Mouse (Mus musculus) forebrain, embryonic 11.5 days (tissue): Measurements from ENCODE around the gene Dcaf11. TPM values are rescaled to one million over a fixed set of nuclear protein-coding genes. Genes with fewer than 3 reads are reported as not detected.

Experiments used
- ATAC-seq: fragments of 200-750 bp; cut with Nextera tagmentation; replicated peaks from 2 replicates; pipeline ENCODE4 v1.8.0; 2017; ENCODE audit warnings: moderate TSS enrichment; ENCODE audit not compliant: low FRiP score
- DNase-seq: peaks from one replicate; pipeline ENCODE4 v3.0.0-alpha.2; 2017; ENCODE audit warnings: low spot score
- H3K27ac ChIP-seq: fragments of 300-500 bp; sonication (generic); 2 replicates; pipeline ENCODE4 v1.5.1; 2014; ENCODE audit warnings: low read depth, low read length
- H3K27me3 ChIP-seq: fragments of 300-500 bp; sonication (generic); 2 replicates; pipeline ENCODE4 v1.6.1; 2014; ENCODE audit warnings: mild to moderate bottlenecking, low read length, mixed read lengths; ENCODE audit not compliant: control insufficient read depth, insufficient read depth
- H3K36me3 ChIP-seq: fragments of 300-500 bp; sonication (generic); 2 replicates; pipeline ENCODE4 v1.6.1; 2014; ENCODE audit warnings: mild to moderate bottlenecking, low read length, moderate library complexity, mixed read lengths; ENCODE audit not compliant: control insufficient read depth, insufficient read depth
- H3K4me1 ChIP-seq: fragments of 300-500 bp; sonication (generic); replicated peaks from 2 replicates; pipeline ENCODE4 v1.6.1; 2014; ENCODE audit warnings: low read length, mixed read lengths; ENCODE audit not compliant: control insufficient read depth, insufficient read depth
- H3K4me2 ChIP-seq: fragments of 300-500 bp; sonication (generic); 2 replicates; pipeline ENCODE4 v1.6.1; 2014; ENCODE audit warnings: low read depth, mild to moderate bottlenecking, low read length, moderate library complexity, mixed read lengths; ENCODE audit not compliant: severe bottlenecking
- H3K4me3 ChIP-seq: fragments of 300-500 bp; sonication (generic); 2 replicates; pipeline ENCODE4 v1.5.1; 2014; ENCODE audit warnings: low read depth, low read length
- H3K9ac ChIP-seq: fragments of 300-500 bp; sonication (generic); 2 replicates; pipeline ENCODE4 v1.6.1; 2014; ENCODE audit warnings: low read length
- H3K9me3 ChIP-seq: fragments of 300-500 bp; sonication (generic); 2 replicates; pipeline ENCODE4 v1.6.1; 2016; ENCODE audit warnings: low read length, mixed read lengths; ENCODE audit not compliant: control insufficient read depth
- WGBS: fragments of 180-500 bp; shearing (Covaris S2); extraction: QIAGEN DNeasy Blood & Tissue Kit; methylation state at CpG from one replicate; pipeline ENCODE4 v1.1.7; 2014; 5-methylcytosine and 5-hydroxymethylcytosine counted together
- polyA plus RNA-seq: library from polyadenylated mRNA; unstranded; fragments of >200 nt; fragmentation: Nextera tagmentation; extraction: Ambion mirVana; gene quantifications from 2 replicates; pipeline ENCODE4 v1.2.1, GENCODE M21; 2014

The Dcaf11 gene
- polyA plus RNA-seq, 1 experiment from 2014 or later, result 74.6 TPM

- Histone ChIP-seq H3K27me3 (no peaks in the 10 kb centered on the region), H3K4me3 (no peak overlapping the region), H3K9me3 (no peaks in the 10 kb centered on the region), H3K36me3 (peaks cover 3% of the 10 kb centered on the region; the same call in 1 of the 2 replicates), H3K9ac (no peak overlapping the region), H3K27ac (no peak overlapping the region), H3K4me2 (no peak overlapping the region), H3K4me1 (no peaks in the 10 kb centered on the region; the same call in 1 of the 2 replicates)
- 92% methylated on average over 16 of the region's 16 CpGs for WGBS
- no peak for ATAC-seq
- DNase-seq, result no peak
Observed at GRCm38 (mm10) chr14:55605743-55606459, 46.1 kb downstream of the Dcaf11 start.

- WGBS, result 94% methylated on average over 6 of the region's 6 CpGs
- H3K9ac ChIP-seq, result no peak overlapping the region
- no peaks in the 10 kb centered on the region for H3K27me3 ChIP-seq
- DNase-seq (no peak), ATAC-seq (no peak)
- H3K4me1 ChIP-seq, result no peaks in the 10 kb centered on the region; the same call in 1 of the 2 replicates
- H3K9me3 ChIP-seq, result no peaks in the 10 kb centered on the region
- H3K4me2 ChIP-seq, result no peak overlapping the region
- no peaks in the 10 kb centered on the region; the same call in 1 of the 2 replicates for H3K36me3 ChIP-seq
- H3K27ac ChIP-seq, result no peak overlapping the region
- H3K4me3 ChIP-seq, result no peak overlapping the region
Observed at GRCm38 (mm10) chr14:55608339-55608738, 48.5 kb downstream of the Dcaf11 start.

GRCm38 (mm10) chr14:55613346-55613745 is 53.5 kb downstream of the Dcaf11 start:
- WGBS, result 83% methylated on average over 6 of the region's 6 CpGs
- no peak for DNase-seq
- no peaks in the 10 kb centered on the region for H3K27me3 ChIP-seq

GRCm38 (mm10) chr14:55614565-55615178 is 54.9 kb downstream of the Dcaf11 start:
- peaks cover 3% of the 10 kb centered on the region; the same call in 1 of the 2 replicates for H3K4me1 ChIP-seq
- WGBS, result 85% methylated on average over 7 of the region's 7 CpGs
- no peak overlapping the region for H3K27ac ChIP-seq
- no peak overlapping the region for H3K9ac ChIP-seq
- no peak for ATAC-seq
- no peak for DNase-seq
- no peaks in the 10 kb centered on the region for H3K9me3 ChIP-seq
- no peak overlapping the region for H3K4me2 ChIP-seq
- no peaks in the 10 kb centered on the region for H3K36me3 ChIP-seq
- H3K4me3 ChIP-seq, result no peak overlapping the region
- no peaks in the 10 kb centered on the region for H3K27me3 ChIP-seq

More at GRCm38 (mm10) chr14:55613346-55613745, 53.5 kb downstream of the Dcaf11 start:
- H3K9me3 ChIP-seq, result no peaks in the 10 kb centered on the region
- no peak for ATAC-seq
- H3K36me3 ChIP-seq, result no peaks in the 10 kb centered on the region
- no peak overlapping the region for H3K9ac ChIP-seq
- H3K4me3 ChIP-seq, result no peak overlapping the region
- H3K4me1 ChIP-seq, result no peaks in the 10 kb centered on the region
- no peak overlapping the region for H3K27ac ChIP-seq
- H3K4me2 ChIP-seq, result no peak overlapping the region

- H3K27ac ChIP-seq, result no peak overlapping the region
- peaks cover 3% of the 10 kb centered on the region; the same call in 1 of the 2 replicates for H3K4me1 ChIP-seq
- no peak overlapping the region for H3K4me2 ChIP-seq
- ATAC-seq (no peak), DNase-seq (no peak)
- H3K36me3 ChIP-seq, result no peaks in the 10 kb centered on the region
- no peaks in the 10 kb centered on the region for H3K9me3 ChIP-seq
- WGBS, result 54% methylated on average over 2 of the region's 2 CpGs
- H3K4me3 ChIP-seq, result no peak overlapping the region
- no peak overlapping the region for H3K9ac ChIP-seq
- H3K27me3 ChIP-seq, result no peaks in the 10 kb centered on the region
Observed at GRCm38 (mm10) chr14:55615876-55616275, 56.1 kb downstream of the Dcaf11 start.

- Histone ChIP-seq H3K4me3 (no peak overlapping the region), H3K9me3 (no peaks in the 10 kb centered on the region), H3K27me3 (no peaks in the 10 kb centered on the region), H3K9ac (no peak overlapping the region), H3K4me1 (peaks cover 3% of the 10 kb centered on the region; the same call in 1 of the 2 replicates), H3K36me3 (no peaks in the 10 kb centered on the region), H3K27ac (no peak overlapping the region), H3K4me2 (no peak overlapping the region)
- WGBS, result 84% methylated on average over 2 of the region's 2 CpGs
- no peak for DNase-seq
- ATAC-seq, result no peak
Observed at GRCm38 (mm10) chr14:55616844-55617243, 57.0 kb downstream of the Dcaf11 start.

- Histone ChIP-seq H3K4me2 (peak within 1 kb of the TSS; percentile 31; the same call in 1 of the 2 replicates), H3K27ac (no peak within 1 kb of the TSS), H3K9me3 (no peaks in the 10 kb centered on the region), H3K9ac (peak within 1 kb of the TSS; percentile 8; the same call in 1 of the 2 replicates), H3K36me3 (no peaks in the 10 kb centered on the region), H3K4me3 (peak within 1 kb of the TSS; percentile 12), H3K27me3 (no peaks in the 10 kb centered on the region), H3K4me1 (peaks cover 3% of the 10 kb centered on the region; the same call in 1 of the 2 replicates)
- DNase-seq (peak; percentile 62), ATAC-seq (peak; percentile 67)
- WGBS, result 16% methylated on average over 21 of the region's 21 CpGs
Observed at GRCm38 (mm10) chr14:55617822-55618221, 58.0 kb downstream of the Dcaf11 start, which contains the start of gene Rec8. Gene Rec8, plus strand, starts transcription at chr14:55618037.

- H3K27ac ChIP-seq, result no peak overlapping the region
- H3K4me3 ChIP-seq, result peak overlapping the region; percentile 12
- peak overlapping the region; percentile 31; the same call in 1 of the 2 replicates for H3K4me2 ChIP-seq
- 54% methylated on average over 22 of the region's 22 CpGs for WGBS
- no peaks in the 10 kb centered on the region for H3K9me3 ChIP-seq
- H3K4me1 ChIP-seq, result peaks cover 3% of the 10 kb centered on the region; the same call in 1 of the 2 replicates
- no peaks in the 10 kb centered on the region for H3K27me3 ChIP-seq
- no peaks in the 10 kb centered on the region for H3K36me3 ChIP-seq
- no peak for ATAC-seq
- DNase-seq, result no peak
- H3K9ac ChIP-seq, result peak overlapping the region; percentile 8; the same call in 1 of the 2 replicates
Observed at GRCm38 (mm10) chr14:55618486-55619195, 58.8 kb downstream of the Dcaf11 start.
